Mouse (Mus musculus) urinary bladder, postnatal 25 days (tissue): ENCODE measurements at regions not wholly inside any gene's neighbourhood (a gene's known extent, or its start where the extent isn't known, plus 50 kb on each side); places are given as distances from the start of the nearest gene placed in this dataset.

Experiments
- DNase-seq: peaks from one replicate; pipeline ENCODE4 v3.0.0; 2022; ENCODE audit warnings: low spot score

- no peak for DNase-seq
Measured at GRCm38 (mm10) chr1:181299826-181300225, 52.6 kb upstream of the Cnih3 start.

- no peak for DNase-seq
Measured at GRCm38 (mm10) chr1:181302151-181302550, 50.3 kb upstream of the Cnih3 start.
